Mouse (Mus musculus) midbrain, embryonic 16.5 days (tissue): ENCODE results near the gene Stx6. TPM values are rescaled to one million over a fixed set of nuclear protein-coding genes. Genes with fewer than 3 reads are reported as not detected.
A peak's percentile ranks its signal among the peaks of the same experiment; 100 is the strongest.

Experiments used
- ATAC-seq: fragments of 200-750 bp; cut with Nextera tagmentation; 2 replicates; pipeline ENCODE4 v1.8.0; 2017; ENCODE audit warnings: moderate TSS enrichment
- H3K27ac ChIP-seq: fragments of 300-500 bp; sonication (generic); 2 replicates; pipeline ENCODE4 v1.5.1; 2014; ENCODE audit warnings: mild to moderate bottlenecking, low read length, mixed read lengths
- H3K27me3 ChIP-seq: fragments of 300-500 bp; sonication (generic); 2 replicates; pipeline ENCODE4 v1.6.1; 2014; ENCODE audit warnings: low read depth, low read length, mixed read lengths; ENCODE audit not compliant: control insufficient read depth, insufficient read depth
- H3K36me3 ChIP-seq: fragments of 300-500 bp; sonication (generic); 2 replicates; pipeline ENCODE4 v1.6.1; 2014; ENCODE audit warnings: mild to moderate bottlenecking, low read length, moderate library complexity, mixed read lengths; ENCODE audit not compliant: control insufficient read depth, insufficient read depth
- H3K4me1 ChIP-seq: fragments of 300-500 bp; sonication (generic); 2 replicates; pipeline ENCODE4 v1.6.1; 2014; ENCODE audit warnings: mild to moderate bottlenecking, low read length, mixed read lengths; ENCODE audit not compliant: control insufficient read depth, insufficient read depth
- H3K4me2 ChIP-seq: fragments of 300-500 bp; sonication (generic); 2 replicates; pipeline ENCODE4 v1.6.1; 2014; ENCODE audit warnings: mild to moderate bottlenecking, low read length, mixed read lengths
- H3K4me3 ChIP-seq: fragments of 300-500 bp; sonication (generic); 2 replicates; pipeline ENCODE4 v1.5.1; 2014; ENCODE audit warnings: low read depth, mild to moderate bottlenecking, low read length, moderate library complexity, mixed read lengths
- H3K9ac ChIP-seq: fragments of 300-500 bp; sonication (generic); 2 replicates; pipeline ENCODE4 v1.6.1; 2014; ENCODE audit warnings: low read depth, low read length, mixed read lengths
- H3K9me3 ChIP-seq: fragments of 300-500 bp; sonication (generic); replicated peaks from 2 replicates; pipeline ENCODE4 v1.6.1; 2014; ENCODE audit warnings: mild to moderate bottlenecking, low read length, mixed read lengths; ENCODE audit not compliant: control insufficient read depth, poor library complexity, severe bottlenecking
- whole genome bisulfite sequencing: fragments of 180-500 bp; shearing (Covaris S2); extraction: QIAGEN DNeasy Blood & Tissue Kit; methylation state at CpG from one replicate; pipeline ENCODE4 v1.1.7; 2014; 5-methylcytosine and 5-hydroxymethylcytosine counted together
- polyA plus RNA-seq: library from polyadenylated mRNA; unstranded; fragments of >200 nt; fragmentation: Nextera tagmentation; extraction: Ambion mirVana; gene quantifications from 2 replicates; pipeline ENCODE4 v1.2.1, GENCODE M21; 2015

The Stx6 gene
- polyA plus RNA-seq = 94.0 and 111 TPM in 2 replicates

- Histone ChIP-seq H3K4me2 (peak within 1 kb of the TSS; percentile 75), H3K27me3 (no peaks in the 10 kb centered on the region), H3K4me3 (peak within 1 kb of the TSS; percentile 95), H3K4me1 (peaks cover 10% of the 10 kb centered on the region), H3K36me3 (no peaks in the 10 kb centered on the region), H3K9ac (peak within 1 kb of the TSS; percentile 92), H3K9me3 (no peaks in the 10 kb centered on the region), H3K27ac (peak within 1 kb of the TSS; percentile 92)
- WGBS = 2% methylated on average over 47 of the region's 48 CpGs
- peak; percentile 97 for ATAC-seq
These were observed at the start of gene Stx6 for GRCm38 (mm10) chr1:155158141-155158969. Gene Stx6, plus strand, starts transcription at chr1:155158715.

DNA sequence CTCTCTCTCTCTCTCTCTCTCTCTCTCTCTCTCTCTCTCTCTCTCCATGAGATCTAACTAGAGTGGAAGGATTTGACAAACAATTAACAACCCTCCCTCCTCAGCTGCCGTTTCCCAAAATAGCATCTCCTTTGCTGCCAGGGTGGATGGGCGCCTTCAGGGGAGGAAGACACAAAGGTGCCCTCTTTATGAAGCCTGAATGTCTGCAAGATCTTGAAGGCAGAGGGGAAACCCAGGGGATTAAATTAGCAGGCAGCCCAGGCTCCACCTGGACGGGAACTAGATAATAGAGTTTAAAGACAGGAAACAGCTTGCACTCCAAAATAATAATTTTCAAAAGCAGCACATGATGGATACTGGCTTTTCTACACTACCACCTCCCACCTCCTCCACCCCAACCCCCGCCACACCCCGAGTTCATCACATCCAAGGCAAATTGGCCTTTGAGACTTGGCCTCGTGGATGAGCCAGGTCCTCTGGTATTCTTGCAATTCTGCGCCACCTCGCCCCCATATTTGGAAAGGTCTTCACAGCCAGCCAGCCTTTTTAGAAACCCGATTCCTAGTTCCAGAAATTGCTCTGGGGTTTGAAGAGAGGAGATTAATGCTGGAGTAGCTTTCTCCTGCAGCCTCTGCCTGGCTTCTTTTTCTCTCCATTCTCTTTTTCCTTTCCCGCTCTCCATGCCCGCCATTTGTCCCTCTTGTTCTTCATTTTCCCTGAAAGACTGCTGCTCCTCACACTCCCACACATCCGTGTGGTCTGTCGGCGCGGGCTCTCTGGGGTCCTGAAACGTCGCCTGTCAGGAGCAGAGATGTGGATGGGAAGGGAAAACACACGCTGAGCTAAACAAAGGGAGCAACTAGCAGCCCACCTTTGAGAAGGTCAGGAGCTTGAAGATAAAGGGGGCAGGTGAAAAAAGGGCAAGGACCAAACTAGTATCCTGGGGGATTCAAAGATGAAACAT, 48.8 kb upstream of the Stx6 start:
- H3K9ac ChIP-seq = peak overlapping the region; percentile 28
- peak overlapping the region; percentile 67 for H3K27ac ChIP-seq
- ATAC-seq = peak; percentile 52; the same call in 1 of the 2 replicates
- H3K4me1 ChIP-seq = peaks cover 31% of the 10 kb centered on the region
- H3K36me3 ChIP-seq = no peaks in the 10 kb centered on the region
- H3K27me3 ChIP-seq = no peaks in the 10 kb centered on the region
- 16% methylated on average over 18 of the region's 18 CpGs for WGBS
- H3K4me2 ChIP-seq = peak overlapping the region; percentile 23; the same call in 1 of the 2 replicates
- no peak overlapping the region for H3K4me3 ChIP-seq
- H3K9me3 ChIP-seq = no peaks in the 10 kb centered on the region

DNA sequence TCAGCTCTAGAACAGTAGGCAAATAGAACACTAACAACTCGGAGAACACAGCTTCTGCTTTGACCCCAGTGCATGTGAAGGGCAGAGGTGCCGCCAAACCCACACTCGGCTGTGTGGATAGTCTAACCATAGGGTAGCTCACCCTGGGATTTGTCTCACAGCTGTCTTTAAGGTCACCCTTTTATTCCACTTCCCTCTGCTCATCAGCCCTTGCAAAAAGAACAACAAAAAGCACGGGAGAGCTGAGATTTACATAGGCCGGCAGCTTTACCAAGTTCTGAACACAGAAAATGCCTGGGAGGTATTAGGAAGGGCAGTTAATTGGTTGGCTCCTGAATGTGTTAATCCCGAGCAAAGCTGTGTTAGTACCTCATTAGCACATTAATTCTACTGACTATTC, 47.0 kb upstream of the Stx6 start:
- H3K9me3 ChIP-seq = no peaks in the 10 kb centered on the region
- ATAC-seq = no peak
- no peak overlapping the region for H3K4me3 ChIP-seq
- no peak overlapping the region for H3K9ac ChIP-seq
- H3K27ac ChIP-seq = peak overlapping the region; percentile 50
- H3K27me3 ChIP-seq = no peaks in the 10 kb centered on the region
- WGBS = 12% methylated on average over 6 of the region's 6 CpGs
- no peaks in the 10 kb centered on the region for H3K36me3 ChIP-seq
- H3K4me1 ChIP-seq = peaks cover 31% of the 10 kb centered on the region
- H3K4me2 ChIP-seq = no peak overlapping the region

DNA sequence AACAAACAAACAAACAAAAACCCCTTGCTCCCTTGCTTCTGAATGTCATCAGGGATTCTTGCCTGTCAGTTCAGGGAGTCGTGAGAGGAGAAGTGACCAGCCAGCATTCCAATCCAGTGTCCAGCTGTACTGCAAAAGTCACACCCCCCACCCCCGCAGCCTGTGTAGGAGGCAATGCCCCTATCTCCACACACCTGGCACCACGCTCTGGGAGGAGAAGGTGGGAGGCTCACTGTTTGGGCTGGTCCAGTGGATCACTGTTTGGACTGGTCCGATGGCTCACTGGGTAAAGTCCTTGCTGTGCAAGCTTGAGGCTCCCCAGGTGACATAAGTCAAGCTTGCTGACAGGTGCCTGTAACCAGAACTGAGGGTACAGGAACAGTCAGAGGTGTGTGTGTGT, 46.4 kb upstream of the Stx6 start:
- Histone ChIP-seq H3K27me3 (no peaks in the 10 kb centered on the region), H3K27ac (no peak overlapping the region), H3K4me1 (peaks cover 31% of the 10 kb centered on the region), H3K36me3 (no peaks in the 10 kb centered on the region), H3K9me3 (no peaks in the 10 kb centered on the region), H3K4me3 (no peak overlapping the region), H3K4me2 (no peak overlapping the region), H3K9ac (no peak overlapping the region)
- 33% methylated on average over 4 of the region's 4 CpGs for WGBS
- ATAC-seq = no peak

DNA sequence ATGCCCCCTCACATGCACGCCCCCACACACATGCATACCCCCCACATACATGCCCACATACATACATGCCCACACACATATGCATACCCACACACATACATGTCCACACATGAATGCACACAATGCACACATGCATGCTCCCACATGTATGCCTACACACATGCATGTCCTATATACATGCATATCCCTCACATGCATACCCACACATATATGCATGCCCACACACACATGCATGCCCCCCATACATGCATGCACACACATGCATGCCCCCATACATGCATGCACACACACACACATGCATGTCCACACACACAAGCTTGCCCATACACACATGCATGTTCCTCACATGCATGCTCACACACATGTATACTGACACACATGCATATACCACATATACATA, 45.6 kb upstream of the Stx6 start:
- H3K4me2 ChIP-seq = no peak overlapping the region
- H3K9ac ChIP-seq = no peak overlapping the region
- peaks cover 31% of the 10 kb centered on the region for H3K4me1 ChIP-seq
- no peaks in the 10 kb centered on the region for H3K9me3 ChIP-seq
- 93% methylated on average over 1 of the region's 1 CpGs for WGBS
- no peak overlapping the region for H3K27ac ChIP-seq
- ATAC-seq = no peak
- no peak overlapping the region for H3K4me3 ChIP-seq
- no peaks in the 10 kb centered on the region for H3K36me3 ChIP-seq
- no peaks in the 10 kb centered on the region for H3K27me3 ChIP-seq

DNA sequence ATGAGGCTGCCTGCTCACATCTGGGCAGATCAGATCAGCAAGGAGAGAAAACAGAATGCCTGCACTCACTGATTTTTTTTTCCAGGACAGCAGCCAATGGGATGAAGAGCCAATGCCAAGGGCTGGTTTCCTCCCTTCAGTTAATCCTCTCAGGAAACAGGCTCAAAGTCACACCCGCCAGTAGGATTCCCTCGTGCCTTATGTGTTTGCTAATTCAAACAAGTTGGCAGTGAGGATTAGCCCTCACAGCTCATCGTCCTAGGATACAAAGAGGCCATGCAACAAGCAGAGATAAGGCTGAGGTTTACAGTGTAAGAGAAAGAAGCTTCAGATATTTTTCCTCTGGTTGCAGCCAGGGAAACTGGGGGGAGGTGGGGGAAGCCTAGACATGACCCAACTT, 44.6 kb upstream of the Stx6 start:
- Histone ChIP-seq H3K27me3 (no peaks in the 10 kb centered on the region), H3K9ac (no peak overlapping the region), H3K4me1 (peaks cover 24% of the 10 kb centered on the region), H3K4me2 (no peak overlapping the region), H3K9me3 (no peaks in the 10 kb centered on the region), H3K27ac (no peak overlapping the region), H3K4me3 (no peak overlapping the region), H3K36me3 (no peaks in the 10 kb centered on the region)
- 6% methylated on average over 3 of the region's 3 CpGs for WGBS
- 0 out of 2 replicates have a peak, but pooled peaks have one; percentile 7 for ATAC-seq

DNA sequence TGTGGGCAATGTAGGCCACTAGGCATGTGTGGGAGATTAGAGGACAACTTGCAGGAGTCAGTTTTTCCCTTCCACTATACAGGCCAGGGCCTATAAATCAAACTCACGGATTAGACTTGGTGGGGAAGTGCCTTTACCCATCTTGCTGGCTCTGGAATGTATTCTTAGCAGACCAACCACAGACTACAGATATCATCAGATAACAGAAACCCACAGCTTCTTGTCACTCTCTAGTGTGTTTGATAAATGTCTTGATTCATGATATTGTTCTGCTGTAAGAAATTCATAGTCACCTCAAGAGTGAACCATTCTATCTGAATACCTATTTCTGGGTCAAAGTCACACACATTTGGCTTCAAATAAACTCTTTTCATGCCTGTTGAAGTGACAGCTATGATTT, 38.8 kb upstream of the Stx6 start:
- Histone ChIP-seq H3K4me2 (no peak overlapping the region), H3K27me3 (no peaks in the 10 kb centered on the region), H3K36me3 (no peaks in the 10 kb centered on the region), H3K9ac (no peak overlapping the region), H3K4me3 (no peak overlapping the region), H3K9me3 (no peaks in the 10 kb centered on the region), H3K27ac (no peak overlapping the region), H3K4me1 (no peaks in the 10 kb centered on the region)
- 96% methylated on average over 1 of the region's 1 CpGs for WGBS
- ATAC-seq = no peak

DNA sequence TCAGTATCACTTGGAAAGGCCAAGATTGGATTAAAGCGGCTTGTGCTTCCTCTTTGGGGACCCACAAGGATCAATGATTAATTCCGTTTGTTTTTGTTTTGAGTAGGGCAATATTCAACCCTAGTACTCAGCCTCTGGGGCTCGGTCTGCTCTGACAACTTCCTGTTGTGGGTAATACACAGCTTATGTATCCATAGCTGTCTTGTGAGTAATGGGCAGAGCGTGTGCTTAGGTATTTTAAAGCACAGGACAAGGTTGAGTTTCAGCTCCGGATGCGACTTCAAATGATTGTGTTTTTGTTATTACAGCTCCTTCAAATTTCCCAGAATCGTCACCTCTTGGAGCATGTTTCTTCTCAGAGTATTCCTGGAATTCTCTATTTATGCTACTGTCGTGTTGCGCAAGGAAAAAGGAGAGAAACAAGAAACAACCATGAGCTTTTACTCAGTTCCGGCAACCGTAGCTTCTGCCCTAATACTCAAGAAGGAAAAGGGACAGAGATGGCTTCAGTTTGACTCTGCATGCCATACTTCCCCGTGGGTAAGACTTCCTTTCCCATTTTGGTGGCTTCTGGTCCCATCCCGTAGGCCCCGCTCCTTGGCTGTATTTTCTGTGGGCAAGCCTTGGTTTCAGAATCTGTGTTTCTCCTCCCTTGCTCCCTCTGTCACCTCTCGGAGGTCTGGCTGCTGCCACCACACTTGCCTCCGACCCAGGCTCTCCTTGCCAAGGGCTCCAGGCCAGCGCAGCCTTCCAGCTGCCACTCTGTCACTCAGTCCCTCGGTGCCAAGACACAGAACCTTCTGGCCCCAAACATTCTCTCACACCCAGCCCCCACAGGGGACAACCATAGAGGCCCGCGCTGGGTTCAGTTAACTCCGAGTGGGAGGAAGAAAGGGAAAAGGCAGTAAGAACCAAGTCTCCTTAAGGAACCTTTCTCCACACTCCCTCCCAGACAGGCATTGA, 36.3 kb upstream of the Stx6 start:
- no peak overlapping the region for H3K4me2 ChIP-seq
- no peaks in the 10 kb centered on the region for H3K36me3 ChIP-seq
- no peak overlapping the region for H3K27ac ChIP-seq
- 80% methylated on average over 21 of the region's 21 CpGs for WGBS
- H3K9me3 ChIP-seq = no peaks in the 10 kb centered on the region
- H3K27me3 ChIP-seq = no peaks in the 10 kb centered on the region
- ATAC-seq = no peak
- H3K4me1 ChIP-seq = no peaks in the 10 kb centered on the region
- no peak overlapping the region for H3K9ac ChIP-seq
- H3K4me3 ChIP-seq = no peak overlapping the region
